Mouse (Mus musculus) embryonic fibroblast, embryonic 13.5 days (primary cell): ENCODE measurements around the gene Ints13.

Experiments used
- CTCF ChIP-seq: IDR thresholded peaks from 2 replicates; pipeline ENCODE4 v1.5.1; 2011; ENCODE audit warnings: mild to moderate bottlenecking, control low read depth, low read length, moderate library complexity, borderline replicate concordance; ENCODE audit not compliant: insufficient read depth
- POLR2A ChIP-seq: IDR thresholded peaks from 2 replicates; pipeline ENCODE4 v1.6.1; 2011; ENCODE audit warnings: low read depth, mild to moderate bottlenecking, control low read depth, low read length, moderate library complexity

DNA sequence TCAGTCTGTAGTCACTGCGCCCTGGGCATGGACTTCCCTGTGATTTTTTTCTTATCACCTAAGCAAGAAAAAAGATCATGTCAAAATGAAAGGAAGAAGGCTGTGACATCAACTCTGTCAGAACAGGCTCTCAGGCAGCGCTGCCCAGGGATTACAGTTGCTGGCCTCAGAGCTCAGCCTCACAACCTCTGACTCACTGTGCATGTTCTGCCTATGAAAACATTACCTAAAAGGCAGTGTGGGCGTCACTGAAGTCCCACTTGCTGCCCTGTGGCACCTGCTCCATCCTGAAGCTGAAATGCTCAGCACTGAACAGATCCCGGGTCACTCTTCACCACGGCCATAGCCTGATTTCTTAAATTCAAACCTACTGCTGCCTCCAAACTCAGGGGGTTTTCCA is 35.1 kb upstream of the Ints13 start:
- TF ChIP-seq POLR2A, result no peak
- no peak for TF ChIP-seq CTCF
